Mouse (Mus musculus) midbrain, embryonic 12.5 days (tissue): ENCODE results near the gene Gm13276. TPM values are rescaled to one million over a fixed set of nuclear protein-coding genes. Genes with fewer than 3 reads are reported as not detected.
"Not testable (repeated sequence)": the region's sequence is repeated elsewhere in the genome, so short reads cannot be mapped to it uniquely, and the experiment has no call there.

Experiments used
- ATAC-seq: fragments of 200-750 bp; cut with Nextera tagmentation; 2 replicates; pipeline ENCODE4 v1.8.0; 2017; ENCODE audit warnings: low read depth, moderate TSS enrichment, moderate library complexity; ENCODE audit not compliant: low FRiP score
- H3K27ac ChIP-seq: fragments of 300-500 bp; sonication (generic); replicated peaks from 2 replicates; pipeline ENCODE4 v1.5.1; 2016; ENCODE audit warnings: mild to moderate bottlenecking
- H3K27me3 ChIP-seq: fragments of 300-500 bp; sonication (generic); 2 replicates; pipeline ENCODE4 v1.6.1; 2016; ENCODE audit warnings: mild to moderate bottlenecking
- H3K36me3 ChIP-seq: fragments of 300-500 bp; sonication (generic); 2 replicates; pipeline ENCODE4 v1.6.1; 2016
- H3K4me1 ChIP-seq: fragments of 300-500 bp; sonication (generic); 2 replicates; pipeline ENCODE4 v1.6.1; 2016
- H3K4me2 ChIP-seq: fragments of 300-500 bp; sonication (generic); replicated peaks from 2 replicates; pipeline ENCODE4 v1.6.1; 2016; ENCODE audit warnings: mild to moderate bottlenecking, moderate library complexity
- H3K4me3 ChIP-seq: fragments of 300-500 bp; sonication (generic); 2 replicates; pipeline ENCODE4 v1.5.1; 2016; ENCODE audit warnings: mild to moderate bottlenecking
- H3K9ac ChIP-seq: fragments of 300-500 bp; sonication (generic); replicated peaks from 2 replicates; pipeline ENCODE4 v1.6.1; 2016; ENCODE audit warnings: mild to moderate bottlenecking, moderate library complexity
- H3K9me3 ChIP-seq: fragments of 300-500 bp; sonication (generic); 2 replicates; pipeline ENCODE4 v1.6.1; 2016; ENCODE audit warnings: mild to moderate bottlenecking
- WGBS: fragments of 180-500 bp; shearing (Covaris S2); methylation state at CpG from one replicate; pipeline ENCODE4 v1.1.7; 2016; 5-methylcytosine and 5-hydroxymethylcytosine counted together
- polyA plus RNA-seq: library from polyadenylated mRNA; unstranded; fragments of >200 nt; fragmentation: Nextera tagmentation; extraction: Ambion mirVana; gene quantifications from 2 replicates; pipeline ENCODE4 v1.2.1, GENCODE M21; 2016

Gene Gm13276
- polyA plus RNA-seq, 1 experiment from 2014 or later = not detected

GRCm38 (mm10) chr4:88835225-88835624 lies 49.7 kb downstream of the Gm13276 start, which contains the start of gene Ifna5:
Gene Ifna5, plus strand, starts transcription at chr4:88835525.
- not testable (repeated sequence) for H3K36me3 ChIP-seq, ATAC-seq, H3K4me2 ChIP-seq, H3K27ac ChIP-seq, H3K9ac ChIP-seq, H3K27me3 ChIP-seq, H3K4me3 ChIP-seq, H3K4me1 ChIP-seq, H3K9me3 ChIP-seq
- 75% methylated on average over 1 of the region's 1 CpGs for WGBS

Other genes with a start within 250 kb of the Gm13276 start
- not detected in 2 replicates for gene Ifna15, start 227.5 kb upstream of the Gm13276 start, polyA plus RNA-seq
- not detected in 2 replicates for gene Ifna14, start 213.9 kb upstream of the Gm13276 start, polyA plus RNA-seq
- not detected in 2 replicates for gene Ifna9, start 193.3 kb upstream of the Gm13276 start, polyA plus RNA-seq
- not detected in 2 replicates for gene Ifna12, start 182.3 kb upstream of the Gm13276 start, polyA plus RNA-seq
- not detected in 2 replicates for gene C87499, start 151.3 kb upstream of the Gm13276 start, polyA plus RNA-seq
- not detected in 2 replicates for gene Ifna13, start 141.2 kb upstream of the Gm13276 start, polyA plus RNA-seq
- not detected in 2 replicates for gene Ifna16, start 108.8 kb upstream of the Gm13276 start, polyA plus RNA-seq
- not detected in 2 replicates for gene Ifna2, start 101.8 kb upstream of the Gm13276 start, polyA plus RNA-seq
- gene Ifnab, start 94.3 kb upstream of the Gm13276 start, polyA plus RNA-seq = not detected in 2 replicates
- 1.3 and 2.0 TPM in 2 replicates for gene Gm26566, start 63.9 kb upstream of the Gm13276 start, polyA plus RNA-seq
- 142 and 153 TPM in 2 replicates for gene Klhl9, start 63.2 kb upstream of the Gm13276 start, polyA plus RNA-seq
- gene Gm13271, start 30.8 kb upstream of the Gm13276 start, polyA plus RNA-seq = not detected in 2 replicates
- 0.14 and 0.20 TPM in 2 replicates for gene Gm13283, start 25.6 kb upstream of the Gm13276 start, polyA plus RNA-seq
- not detected in 2 replicates for gene Gm13290, start 11.9 kb upstream of the Gm13276 start, polyA plus RNA-seq
- gene Gm13289, start 8.8 kb upstream of the Gm13276 start, polyA plus RNA-seq = not detected in 2 replicates
- 0.31 TPM in 1 of 2 replicates, not detected in the other for gene Gm13272, start 5.9 kb upstream of the Gm13276 start, polyA plus RNA-seq
- gene Ifnz, start 3.6 kb upstream of the Gm13276 start, polyA plus RNA-seq = 0.37 TPM in 1 of 2 replicates, not detected in the other
- not detected in 2 replicates for gene Gm13277, start 2.9 kb downstream of the Gm13276 start, polyA plus RNA-seq
- gene Gm13278, start 5.8 kb downstream of the Gm13276 start, polyA plus RNA-seq = not detected in 2 replicates
- not detected in 2 replicates for gene Gm13275, start 8.8 kb downstream of the Gm13276 start, polyA plus RNA-seq
- gene Gm13279, start 11.7 kb downstream of the Gm13276 start, polyA plus RNA-seq = not detected in 2 replicates
- gene Gm13285, start 14.0 kb downstream of the Gm13276 start, polyA plus RNA-seq = 0.83 TPM in 1 of 2 replicates, not detected in the other
- not detected in 2 replicates for gene Gm13287, start 17.5 kb downstream of the Gm13276 start, polyA plus RNA-seq
- not detected in 2 replicates for gene Gm13288, start 19.8 kb downstream of the Gm13276 start, polyA plus RNA-seq
- not detected in 2 replicates for gene Ifna7, start 30.5 kb downstream of the Gm13276 start, polyA plus RNA-seq
- gene Ifna11, start 34.2 kb downstream of the Gm13276 start, polyA plus RNA-seq = not detected in 2 replicates
- gene Ifna6, start 41.7 kb downstream of the Gm13276 start, polyA plus RNA-seq = not detected in 2 replicates
- not detected in 2 replicates for gene Ifna5, start 49.8 kb downstream of the Gm13276 start, polyA plus RNA-seq
- not detected in 2 replicates for gene Ifna4, start 56.2 kb downstream of the Gm13276 start, polyA plus RNA-seq
- not detected in 2 replicates for gene Ifna1, start 64.4 kb downstream of the Gm13276 start, polyA plus RNA-seq
- not detected in 2 replicates for gene Ifne, start 94.5 kb downstream of the Gm13276 start, polyA plus RNA-seq